Mouse (Mus musculus): Measurements from ENCODE around the gene Kptn.

Gene Kptn

DNA sequence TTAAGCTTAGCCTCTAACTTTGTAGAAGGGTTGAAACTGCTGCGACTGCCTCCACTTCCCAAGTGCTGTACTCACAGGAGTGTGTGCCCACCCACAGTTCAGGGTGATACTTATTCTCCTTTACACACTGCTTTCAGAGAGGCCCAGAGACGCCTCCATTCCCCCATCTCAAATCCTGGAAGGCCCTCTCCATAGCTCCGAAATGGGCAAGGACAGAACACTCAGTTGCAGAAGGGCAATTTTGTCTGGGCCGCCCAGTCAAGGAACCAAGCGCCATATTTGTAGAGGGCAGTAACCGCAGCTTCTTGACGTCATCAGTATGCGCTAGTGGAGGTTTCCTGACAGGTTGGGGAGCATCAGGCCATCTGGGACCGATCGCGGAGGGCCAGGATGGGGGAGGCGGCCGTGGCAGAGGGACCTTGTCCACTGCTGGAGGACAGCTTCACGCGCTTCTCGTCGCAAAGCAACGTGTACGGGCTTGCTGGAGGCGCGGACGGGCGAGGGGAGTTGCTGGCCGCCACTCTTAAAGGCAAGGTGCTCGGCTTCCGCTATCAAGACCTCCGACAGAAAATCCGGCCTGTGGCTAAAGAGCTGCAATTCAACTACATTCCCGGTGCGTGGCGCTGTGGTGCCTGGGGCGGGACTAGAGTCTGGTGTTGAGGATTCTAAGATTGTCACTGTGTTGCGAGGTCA, at the start of gene Kptn:
Gene Kptn (plus strand): TSS at position 327 of the 693 bp plus-strand sequence.
- peak; percentile 87 for DNase-seq (ENCODE audit: low read depth)

DNA sequence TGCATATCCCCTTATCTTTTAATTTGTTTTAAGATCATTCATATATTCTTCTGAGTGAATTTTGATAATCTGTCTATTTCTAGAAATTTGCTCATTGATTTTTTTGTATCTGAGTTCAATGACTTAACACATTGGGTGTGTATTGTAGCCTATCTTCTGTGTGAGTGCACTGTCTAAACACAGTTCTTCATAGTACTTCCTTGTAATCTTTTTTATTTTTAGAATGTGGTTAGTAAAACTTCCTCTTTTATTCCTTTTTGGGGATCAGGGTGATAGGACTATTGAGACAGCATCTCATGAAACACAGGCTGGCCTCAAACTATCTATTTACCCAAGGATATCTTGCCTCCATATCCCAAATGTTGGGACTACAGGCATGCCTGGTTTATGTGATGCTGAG, 48.8 kb upstream of the Kptn start:
- DNase-seq (ENCODE audit: low read depth) = no peak

DNA sequence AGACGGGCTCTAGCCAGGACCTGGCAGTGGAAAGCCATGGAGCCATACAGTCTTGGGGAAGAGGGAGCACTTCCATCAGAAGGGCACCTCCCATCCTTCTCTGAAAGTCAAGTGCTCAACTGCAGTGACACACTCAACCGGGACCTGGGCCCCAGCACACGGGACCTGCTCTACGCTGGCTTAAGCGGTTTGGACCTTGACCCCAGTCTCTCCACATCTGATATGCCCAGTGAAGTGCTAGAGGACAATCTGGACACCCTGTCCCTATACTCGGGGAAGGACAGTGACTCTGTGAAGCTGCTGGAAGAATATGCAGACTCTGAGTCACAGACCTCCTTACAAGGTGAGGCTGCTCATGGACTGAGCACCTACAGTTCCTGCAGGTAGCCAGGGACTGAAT, 47.8 kb upstream of the Kptn start:
- no peak for DNase-seq (ENCODE audit: low read depth)

DNA sequence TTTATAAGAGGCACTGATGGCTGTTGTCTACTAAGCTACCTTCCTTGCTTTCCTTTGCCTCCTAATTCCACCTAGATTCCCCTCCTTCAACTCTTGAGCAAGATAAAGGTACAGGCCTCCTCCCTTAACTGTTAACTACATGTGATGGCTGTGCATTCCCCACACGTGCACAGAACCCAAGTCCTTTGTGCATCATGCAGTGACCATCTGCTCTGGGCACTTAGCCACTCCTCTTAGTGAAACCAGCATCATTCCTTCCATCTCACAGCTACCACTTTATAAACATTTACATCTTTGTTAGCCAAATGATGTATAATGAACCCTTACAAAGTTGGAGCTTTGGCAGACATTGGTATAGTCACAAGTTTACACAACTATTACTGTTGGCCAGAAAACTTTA, 39.7 kb upstream of the Kptn start:
- no peak for DNase-seq (ENCODE audit: low read depth)

DNA sequence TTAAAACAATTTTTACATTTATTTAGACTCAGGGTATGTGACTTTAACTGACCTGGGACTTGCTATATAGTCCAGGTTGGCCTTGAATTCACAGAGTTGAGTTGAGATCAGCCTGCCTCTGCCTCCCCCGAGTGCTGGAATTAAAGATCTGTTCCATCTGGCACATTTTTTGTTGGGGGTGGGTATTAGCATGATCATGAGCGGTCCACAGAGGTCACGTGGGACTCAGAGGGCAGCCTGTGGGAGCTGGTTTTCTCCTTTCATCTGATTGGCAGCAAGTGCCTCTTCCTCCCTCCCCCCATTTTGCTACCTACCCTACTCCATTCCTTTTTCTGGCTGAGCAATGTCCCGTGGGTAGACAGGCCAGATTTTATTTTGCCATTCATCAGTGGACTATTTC, 39.1 kb upstream of the Kptn start:
- DNase-seq (ENCODE audit: low read depth) = no peak

DNA sequence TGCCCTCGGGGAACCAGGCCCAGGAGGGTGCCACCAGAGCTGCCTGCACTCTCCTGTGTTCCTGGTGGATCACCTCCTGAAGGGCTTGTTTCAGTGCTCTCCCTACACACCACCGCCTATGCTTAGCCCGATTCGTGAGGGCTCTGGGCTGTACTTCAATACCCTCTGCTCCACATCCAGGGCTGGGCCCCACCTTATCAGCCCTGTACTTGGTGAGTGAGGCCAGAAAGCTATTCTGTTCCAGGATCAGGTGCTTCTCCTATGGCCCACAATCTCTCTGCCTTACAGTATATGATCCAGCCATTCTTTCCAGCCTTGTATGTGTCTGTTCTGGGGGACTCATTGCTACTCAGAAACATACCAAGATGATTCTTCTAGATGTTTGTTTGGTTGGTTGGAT, 36.3 kb upstream of the Kptn start:
- DNase-seq (ENCODE audit: low read depth) = no peak

DNA sequence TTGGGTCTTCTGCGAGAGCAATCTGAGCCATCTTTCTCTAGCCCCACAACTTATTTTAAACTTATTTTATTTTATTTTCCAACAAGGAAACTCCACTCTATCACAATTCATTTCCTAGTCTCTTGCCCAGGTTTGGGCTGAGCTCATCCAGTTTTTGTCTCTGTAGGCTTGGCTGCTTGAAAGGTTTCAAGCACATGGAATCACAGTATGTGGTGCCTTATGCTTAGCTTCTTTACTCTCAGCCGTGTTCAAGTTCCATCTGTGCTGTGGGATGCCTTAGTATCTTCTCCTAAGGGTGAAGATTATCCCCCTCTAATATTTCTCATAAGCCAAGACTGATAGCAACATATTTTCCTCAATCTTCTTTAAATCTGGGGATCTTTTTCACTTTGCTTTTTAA, 32.1 kb upstream of the Kptn start:
- DNase-seq (ENCODE audit: low read depth) = no peak

DNA sequence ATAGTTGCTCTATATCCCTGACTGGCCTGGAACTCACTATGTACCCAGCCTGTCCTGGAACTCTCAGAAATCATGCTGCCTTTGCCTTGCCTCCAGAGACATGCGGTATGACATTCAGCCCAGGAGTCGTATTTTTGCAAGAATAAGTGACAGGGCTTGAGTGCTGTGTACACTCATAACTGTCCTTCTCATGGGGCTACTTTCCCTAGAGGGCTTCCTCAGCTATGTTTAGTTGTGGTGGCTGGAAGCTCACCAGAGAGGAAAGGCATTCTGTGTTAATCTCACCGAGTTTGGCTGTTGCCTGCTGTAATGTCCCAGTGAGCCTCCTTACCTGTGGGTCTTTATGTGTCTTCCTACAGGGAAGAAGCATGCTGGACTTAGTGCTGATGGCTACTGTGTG, 25.1 kb upstream of the Kptn start:
- DNase-seq (ENCODE audit: low read depth) = no peak

DNA sequence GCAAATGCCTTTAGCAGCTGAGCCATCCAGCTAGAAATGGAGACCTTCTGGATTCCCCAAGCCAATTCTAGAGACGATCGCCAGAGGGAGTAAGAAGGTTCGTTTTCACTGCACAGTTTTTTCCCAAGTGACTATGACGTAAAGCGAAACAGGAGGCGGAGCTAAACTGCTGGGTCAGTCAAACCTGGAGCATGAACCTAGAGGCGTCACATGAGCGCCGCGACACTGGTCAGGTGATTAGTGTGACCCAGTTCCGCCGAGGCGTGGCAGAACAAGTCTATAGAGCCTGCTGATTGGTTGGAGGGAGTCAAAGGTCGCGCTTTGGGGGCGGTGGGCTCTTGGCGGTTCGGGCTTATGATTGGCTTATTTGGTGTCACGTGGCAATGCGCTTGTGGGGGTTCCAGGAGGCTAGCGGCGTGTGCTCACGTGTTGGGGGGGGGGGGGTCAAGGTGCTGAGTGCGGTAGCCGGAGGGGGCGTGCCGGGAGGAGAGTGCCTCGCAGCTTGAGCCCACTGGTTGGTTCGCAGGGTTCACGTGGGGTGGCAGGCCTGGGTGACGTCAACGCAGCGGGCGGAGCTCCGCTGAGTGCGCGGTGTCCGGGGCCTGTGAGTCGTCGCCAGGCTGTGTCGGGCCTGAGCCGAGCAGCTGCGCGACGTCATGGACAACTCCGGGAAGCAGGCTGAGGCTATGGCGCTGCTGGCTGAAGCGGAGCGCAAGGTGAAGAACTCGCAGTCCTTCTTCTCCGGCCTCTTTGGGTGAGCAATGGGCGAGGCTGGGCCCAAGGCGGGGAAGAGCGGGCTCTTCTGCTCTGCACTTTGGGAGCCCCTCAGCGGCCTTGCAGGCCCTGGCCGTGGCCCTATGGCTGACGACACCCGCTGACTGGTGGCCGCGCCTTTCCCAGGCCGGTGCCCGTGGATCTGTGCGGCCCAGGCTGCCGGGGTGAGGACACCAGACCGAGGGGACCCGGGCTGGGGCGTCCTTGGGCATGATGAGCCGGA, 21.4 kb upstream of the Kptn start, which contains the start of gene Napa:
Gene Napa (plus strand): TSS at position 438 of the 997 bp plus-strand sequence.
- DNase-seq (ENCODE audit: low read depth) = peak; percentile 100

DNA sequence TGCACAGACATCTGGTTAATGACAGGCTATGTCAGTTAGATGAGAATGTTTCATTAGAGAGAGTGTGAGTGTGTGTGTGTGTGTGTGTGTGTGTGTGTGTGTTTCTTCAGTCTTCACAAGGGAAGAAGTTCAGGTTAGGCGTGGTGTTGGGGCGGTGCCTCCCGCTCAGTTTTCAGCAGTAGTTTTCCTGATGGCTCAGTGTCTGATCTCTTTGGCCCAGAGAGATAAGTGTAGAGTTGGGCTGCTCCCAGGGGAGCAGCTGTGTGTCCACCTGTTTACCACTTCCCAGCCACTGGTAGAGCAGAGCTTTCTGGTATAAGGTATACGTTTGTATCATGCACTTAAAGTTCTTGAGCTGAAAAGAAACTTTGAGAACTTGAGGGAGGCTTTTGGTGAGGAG, 19.8 kb upstream of the Kptn start:
- DNase-seq (ENCODE audit: low read depth) = peak; percentile 41

DNA sequence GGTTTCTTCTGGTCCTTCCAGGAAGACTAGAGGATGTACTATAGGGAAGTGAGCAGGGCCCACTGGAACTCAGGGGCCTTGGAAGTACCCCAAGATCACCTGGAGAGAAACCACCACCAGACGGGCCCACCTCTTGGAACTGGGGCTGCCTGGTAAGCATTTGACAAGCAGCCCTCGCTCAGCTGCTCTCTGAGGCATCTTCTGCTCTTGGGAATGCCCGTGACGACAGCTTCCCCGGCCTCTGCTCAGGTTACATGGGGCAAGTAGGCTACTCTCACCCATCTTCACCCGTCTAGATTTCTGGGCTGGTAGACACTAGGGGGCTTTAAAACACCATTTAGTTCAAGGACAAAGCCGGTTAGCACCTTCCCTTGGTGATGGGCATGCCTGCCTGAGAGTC, 18.6 kb upstream of the Kptn start:
- DNase-seq (ENCODE audit: low read depth) = no peak

DNA sequence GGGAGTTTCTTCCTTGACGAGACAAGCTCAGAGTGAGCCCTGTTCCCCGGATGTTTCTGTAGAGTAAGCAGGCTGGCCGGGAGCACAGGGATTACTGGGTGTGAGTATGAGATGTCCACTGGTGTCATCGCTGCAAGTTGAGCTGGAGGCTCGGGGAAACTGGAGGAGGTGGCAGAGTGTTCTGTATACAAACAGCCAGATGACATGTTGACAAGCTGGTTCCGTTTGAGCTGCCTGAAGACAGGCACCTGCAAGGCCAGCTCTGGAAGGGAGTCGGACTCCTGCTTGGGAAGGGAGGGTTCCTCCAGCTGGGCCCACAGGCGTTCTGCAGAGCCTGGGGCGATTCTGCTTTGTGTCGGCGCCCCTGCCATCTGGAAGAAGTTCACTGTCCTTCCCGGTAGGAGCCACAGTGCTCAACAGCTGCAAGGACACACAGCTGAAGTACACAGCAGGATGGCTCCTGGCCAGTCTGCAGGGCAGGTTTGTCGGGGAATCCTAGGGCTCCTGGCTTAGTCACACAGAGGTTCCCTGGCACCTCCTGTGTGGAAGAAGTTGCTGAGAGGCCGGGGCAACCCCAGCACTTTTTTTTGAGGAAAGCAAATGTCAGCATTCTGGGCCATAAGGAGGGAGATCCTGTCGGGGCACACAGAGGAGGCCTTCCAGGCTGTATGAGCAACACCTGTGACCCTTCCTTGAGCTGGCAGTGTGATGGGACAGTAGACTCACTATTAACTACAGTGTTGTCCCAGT, 17.8 kb upstream of the Kptn start:
- DNase-seq (ENCODE audit: low read depth) = no peak

DNA sequence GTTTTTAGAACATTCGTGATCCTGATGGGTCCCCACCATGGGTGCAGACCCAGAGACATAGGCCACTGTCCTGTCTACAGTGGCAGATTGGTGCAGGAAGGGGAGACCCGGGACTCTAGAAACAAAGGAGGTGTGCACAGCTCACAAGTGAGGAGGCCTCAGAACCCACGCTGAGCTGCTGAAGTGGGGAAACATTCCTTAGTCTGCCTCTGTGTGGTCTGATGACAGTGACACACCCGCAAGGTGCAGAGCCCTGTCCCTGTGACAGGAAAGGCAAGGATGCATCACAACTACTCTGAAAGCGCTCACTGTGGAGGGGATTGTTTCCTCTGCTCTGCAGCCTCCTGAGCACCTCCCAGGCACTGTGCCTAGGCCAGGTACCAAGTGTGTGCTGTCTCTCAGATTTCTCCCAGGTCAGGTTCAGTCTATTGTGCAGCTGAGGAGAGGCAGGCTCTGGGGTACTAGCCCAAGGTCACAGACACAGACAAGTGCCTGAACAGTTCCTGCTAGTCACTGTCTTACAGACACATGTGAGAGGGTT, 16.9 kb upstream of the Kptn start:
- no peak for DNase-seq (ENCODE audit: low read depth)

DNA sequence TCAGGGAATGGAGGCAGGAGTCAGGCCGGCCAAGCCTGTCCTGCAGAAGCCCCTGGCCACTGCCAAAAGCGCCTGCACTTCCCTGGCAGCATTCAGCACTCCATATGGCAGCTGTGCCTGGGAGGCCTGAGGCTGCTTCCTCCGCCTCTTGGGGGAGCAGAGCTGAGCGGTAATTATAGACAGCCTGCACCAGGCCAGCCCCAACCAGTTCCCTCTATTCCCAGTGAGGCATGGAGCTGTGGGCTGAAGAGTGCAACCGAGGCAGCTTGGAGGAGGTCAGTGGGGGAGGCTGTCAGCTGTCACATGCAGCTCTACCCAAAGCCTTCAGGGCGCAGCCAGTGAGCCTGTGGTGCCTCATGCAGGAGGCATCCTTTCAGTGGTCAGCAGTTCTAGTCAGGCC, 15.9 kb upstream of the Kptn start:
- DNase-seq (ENCODE audit: low read depth) = no peak

DNA sequence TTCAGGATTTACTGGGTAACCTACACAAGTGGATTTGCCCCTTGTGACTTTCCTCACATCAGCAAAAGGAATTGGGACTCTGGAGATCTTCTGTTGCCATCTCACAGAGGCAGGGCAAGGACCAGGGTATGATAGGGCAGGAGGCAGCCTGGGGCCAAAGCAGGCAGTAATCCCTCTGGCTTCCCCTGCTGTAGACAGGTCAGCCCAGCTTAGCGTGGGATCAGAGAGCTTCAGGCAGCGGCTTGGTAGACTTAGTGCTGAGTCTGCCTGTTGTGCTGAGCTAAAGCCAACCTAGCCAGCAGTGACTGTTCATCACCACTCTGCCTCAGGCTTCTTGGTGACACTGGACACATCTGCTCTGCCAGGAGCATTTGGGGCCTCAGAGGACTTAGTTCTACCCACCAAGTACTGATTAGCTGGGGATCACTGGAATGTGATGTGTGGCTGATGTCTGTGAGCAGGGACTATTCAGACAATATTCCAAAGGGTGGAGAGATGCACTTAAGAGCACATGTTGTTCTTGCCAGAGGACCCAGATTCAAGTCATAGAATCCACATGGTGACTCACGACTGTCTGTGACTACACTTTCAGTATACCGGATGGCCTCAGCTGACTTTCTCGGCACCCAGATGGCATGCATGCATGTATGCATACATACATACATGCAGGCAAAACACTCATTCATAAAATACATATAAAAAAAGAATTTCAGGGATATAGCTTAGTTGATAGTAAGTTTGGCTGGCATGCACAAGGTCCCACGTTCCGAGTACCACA, 14.9 kb upstream of the Kptn start:
- no peak for DNase-seq (ENCODE audit: low read depth)

DNA sequence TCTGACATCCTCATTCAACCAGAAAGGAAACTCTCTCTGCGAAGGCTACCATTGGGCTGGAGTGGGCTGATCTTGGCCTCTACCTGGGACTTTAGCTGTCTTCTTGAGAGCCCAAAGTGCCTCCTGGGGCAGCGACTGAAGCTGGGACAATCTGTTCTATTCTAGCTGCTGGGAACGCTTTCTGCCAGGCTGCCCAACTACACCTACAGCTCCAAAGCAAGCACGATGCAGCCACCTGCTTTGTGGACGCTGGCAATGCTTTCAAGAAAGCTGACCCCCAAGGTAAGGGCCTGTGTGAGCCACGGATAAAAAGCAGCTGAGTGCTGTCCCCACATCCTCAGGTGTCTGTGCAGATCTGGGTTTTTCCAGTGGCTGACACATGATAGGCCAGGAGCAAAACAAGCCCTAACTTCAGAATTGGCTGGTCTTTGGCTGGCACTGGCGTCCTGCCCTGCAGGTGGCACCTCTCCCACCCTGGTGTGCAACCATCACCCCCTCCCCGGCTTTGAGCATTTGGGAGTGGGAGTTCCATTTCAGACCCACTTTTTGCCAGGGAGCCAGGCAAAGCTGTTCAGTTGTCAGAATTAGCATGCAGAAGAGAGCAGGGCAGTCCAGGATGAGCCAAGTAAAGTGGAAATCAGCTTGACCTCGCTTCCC, 10.7 kb upstream of the Kptn start:
- DNase-seq (ENCODE audit: low read depth) = no peak

DNA sequence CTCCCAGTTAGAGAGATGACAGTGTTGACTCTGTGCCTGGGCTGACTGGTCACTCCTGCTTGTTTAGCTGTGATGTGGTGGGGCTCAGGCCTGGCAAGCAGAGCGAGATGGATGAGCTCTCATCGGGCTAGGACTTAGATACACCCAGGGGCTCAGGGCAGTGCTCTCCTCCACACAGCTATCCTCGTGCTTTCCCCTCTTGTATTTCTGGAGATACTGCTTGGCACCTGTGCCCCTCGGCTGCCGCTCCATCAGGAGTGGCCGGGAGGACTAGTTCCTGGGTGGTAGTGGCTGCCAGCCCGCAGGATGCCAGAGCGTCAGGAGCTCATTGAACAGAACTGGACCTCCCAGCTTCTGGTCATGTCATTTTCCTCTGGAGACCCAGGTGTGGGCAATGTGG, 9.5 kb upstream of the Kptn start:
- DNase-seq (ENCODE audit: low read depth) = no peak

DNA sequence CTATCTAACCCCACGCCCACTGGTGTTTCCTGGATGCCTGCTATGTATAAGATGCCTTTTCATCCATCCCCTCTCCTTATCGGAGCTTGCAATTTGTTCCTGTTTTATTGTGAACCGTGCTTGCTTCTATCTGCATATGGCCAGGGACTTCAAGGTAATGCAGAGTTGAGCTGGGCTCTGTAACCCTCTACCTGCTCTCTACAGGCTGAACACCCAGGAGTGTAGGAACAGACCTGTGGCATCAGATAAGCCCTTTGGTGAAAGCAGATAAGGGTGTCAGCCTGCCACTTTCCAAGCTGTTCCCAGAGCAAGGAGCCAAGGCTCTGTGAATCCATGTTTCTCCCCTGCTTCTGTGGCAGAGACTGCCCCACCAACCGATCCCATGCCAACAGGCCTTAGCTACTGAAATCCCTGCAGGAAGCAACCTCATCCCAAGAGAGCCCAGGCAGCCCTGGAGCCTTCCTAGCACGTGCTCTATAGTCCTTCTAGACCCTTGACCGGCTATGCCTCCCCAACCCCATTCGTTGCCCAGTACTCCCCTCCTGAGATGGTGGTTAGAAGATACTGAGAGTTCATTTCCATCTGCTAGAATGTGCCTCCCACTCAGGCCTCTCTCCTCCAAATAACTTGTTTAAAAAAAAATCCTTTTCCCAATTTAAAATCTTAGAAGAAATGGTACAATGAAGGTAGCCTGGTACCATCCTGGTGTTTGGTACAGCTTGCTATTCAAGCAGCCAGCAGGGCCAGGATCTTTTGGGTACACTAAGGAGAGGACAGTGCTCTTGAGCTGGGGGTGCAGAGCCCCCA, 8.2 kb upstream of the Kptn start:
- DNase-seq (ENCODE audit: low read depth) = no peak

DNA sequence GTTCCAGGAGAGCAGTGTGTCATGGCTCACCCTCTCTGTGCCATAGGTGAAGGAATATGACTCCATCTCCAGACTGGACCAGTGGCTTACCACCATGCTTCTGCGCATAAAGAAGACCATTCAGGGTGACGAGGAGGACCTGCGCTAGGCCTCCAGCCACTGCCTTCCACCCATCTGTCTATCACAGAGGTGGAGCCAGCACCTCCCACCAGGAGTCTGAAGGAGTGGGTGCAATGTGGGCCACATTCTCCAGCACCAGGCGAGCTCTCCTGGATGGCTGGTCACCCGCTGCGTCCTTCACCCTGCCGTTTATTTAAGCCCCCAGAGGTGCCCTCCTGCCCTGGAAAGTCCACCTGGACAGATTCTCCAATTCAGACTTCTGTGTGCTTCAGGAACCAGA, 3.3 kb upstream of the Kptn start:
- DNase-seq (ENCODE audit: low read depth) = no peak

DNA sequence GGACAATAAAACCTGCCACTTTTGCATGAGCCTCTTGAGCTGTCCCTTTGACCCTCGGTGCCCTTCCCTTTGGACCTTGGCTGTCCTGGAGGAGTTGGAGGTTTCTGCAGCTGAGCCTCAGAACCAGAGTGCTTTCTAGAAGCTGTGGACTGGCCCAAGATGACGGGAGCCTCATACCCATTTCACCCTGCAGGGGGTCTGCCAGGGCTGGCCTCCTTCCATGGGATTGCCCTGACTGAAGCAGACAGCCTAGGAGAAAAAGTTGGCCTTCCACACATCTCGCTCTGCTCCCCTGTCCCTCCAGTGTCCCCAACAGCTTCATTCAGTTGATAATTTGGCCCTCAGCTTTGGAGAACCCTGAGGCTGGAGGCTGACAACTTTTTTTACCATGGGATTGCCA, 2.6 kb upstream of the Kptn start:
- no peak for DNase-seq (ENCODE audit: low read depth)

All from c-Kit-positive CD71-positive TER-119-negative erythroid progenitor cells, embryonic 14.5 days (primary cell).